Mouse (Mus musculus) frontal cortex, postnatal 36 days (tissue): ENCODE data around the gene Rpl37a.
A peak's percentile ranks its signal among the peaks of the same experiment; 100 is the strongest.

Experiments used
- DNase-seq, 2 experiments: peaks; one replicate each; pipeline ENCODE4 v3.0.0; 2022; ENCODE audit warnings: low spot score in 2 of 2

Gene Rpl37a

DNA sequence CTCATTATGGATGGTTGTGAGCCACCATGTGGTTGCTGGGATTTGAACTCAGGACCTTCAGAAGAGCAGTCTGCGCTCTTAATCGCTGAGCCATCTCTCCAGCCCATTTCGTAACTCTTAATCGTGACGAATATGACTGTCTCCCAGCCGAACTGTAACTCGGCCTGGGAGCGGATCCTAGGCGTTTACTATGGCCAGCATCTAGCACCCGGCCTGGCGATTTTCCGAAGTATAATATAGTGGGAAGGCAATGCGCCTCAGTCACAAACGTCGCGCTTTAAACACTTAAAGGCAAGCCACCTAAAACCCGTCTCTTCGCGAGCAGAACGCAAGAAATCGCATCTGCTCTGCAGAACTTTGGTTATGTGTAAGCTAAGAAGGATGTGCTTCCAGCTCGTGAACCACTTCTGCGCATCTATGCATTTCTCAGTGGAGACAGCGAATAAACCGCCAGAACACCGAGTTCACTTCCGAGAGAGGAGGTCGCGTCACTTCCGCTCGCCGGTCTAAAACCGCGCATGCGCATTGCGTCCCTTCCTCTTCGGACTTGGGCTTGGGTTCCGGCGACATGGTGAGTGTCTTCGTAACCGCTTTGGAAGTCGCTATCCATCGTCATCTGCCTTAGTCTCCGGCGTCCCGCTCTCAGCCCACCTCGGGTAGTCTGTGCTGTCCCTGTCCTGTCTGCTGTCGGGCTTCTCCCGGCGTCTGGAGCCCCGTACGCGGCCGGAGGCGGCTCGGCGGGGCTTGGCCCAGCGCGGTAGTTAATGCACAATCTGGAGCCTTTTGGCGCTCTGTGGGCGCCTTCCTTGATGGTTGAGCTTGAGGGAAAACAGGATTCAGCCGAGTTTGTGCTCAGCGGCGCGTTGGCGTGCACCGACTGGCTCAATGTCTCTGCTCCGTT is at the start of gene Rpl37a:
TSS of gene Rpl37a (plus strand) at position 538 of the 901 bp plus-strand sequence.
- peak; percentile 97 to 99 for DNase-seq

DNA sequence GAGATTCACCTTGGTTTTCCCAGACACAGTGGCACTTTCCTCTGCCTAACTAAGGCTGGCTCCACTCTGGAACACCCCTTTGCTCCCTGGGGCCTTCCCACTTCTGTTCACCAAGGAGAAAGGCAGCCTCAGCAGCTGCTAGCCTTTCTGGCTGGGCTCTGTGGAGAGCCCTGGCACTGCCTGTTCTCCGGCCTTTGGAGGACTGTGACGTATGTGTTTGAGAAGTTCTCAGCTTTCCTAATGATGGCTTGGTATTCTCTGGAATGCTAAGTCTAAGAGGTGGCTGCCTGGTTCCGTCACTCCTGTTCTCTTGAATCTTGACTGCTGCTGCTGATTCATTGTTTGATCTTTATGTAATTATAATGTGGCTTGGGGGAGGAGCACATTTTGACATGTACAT is 38.0 kb upstream of the Rpl37a start:
- DNase-seq = peak in 1 of 2 experiments; percentile 0

GRCm38 (mm10) chr1:72696256-72696655 is 14.8 kb upstream of the Rpl37a start:
- no peak for DNase-seq

DNA sequence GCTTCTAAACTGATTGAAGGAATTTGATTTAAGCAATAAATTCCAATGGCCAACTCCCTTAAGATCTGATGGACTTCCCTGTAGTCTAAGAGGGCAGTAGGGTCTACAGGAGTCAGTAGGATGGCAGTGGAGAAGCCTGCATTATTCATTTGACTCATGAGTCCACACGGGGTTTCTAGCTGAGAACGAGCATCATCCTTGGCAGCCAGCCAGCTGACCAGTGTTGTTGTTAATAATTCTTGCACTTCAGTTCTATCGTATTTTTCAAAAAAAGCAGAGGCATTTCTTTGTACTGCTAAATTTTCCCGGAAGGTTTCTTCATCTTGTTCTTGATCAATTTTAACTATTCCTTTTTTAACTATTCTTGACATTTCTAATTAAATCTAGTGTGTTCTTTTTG is 12.4 kb upstream of the Rpl37a start:
- DNase-seq = no peak

GRCm38 (mm10) chr1:72700479-72700878 is 10.6 kb upstream of the Rpl37a start, which contains the start of gene Ankar:
Gene Ankar (minus strand): TSS chr1:72700579.
- no peak for DNase-seq

GRCm38 (mm10) chr1:72707525-72707924 is 3.6 kb upstream of the Rpl37a start:
- DNase-seq = no peak

GRCm38 (mm10) chr1:72711684-72712083 is 594 bp downstream of the Rpl37a start:
- no peak for DNase-seq

DNA sequence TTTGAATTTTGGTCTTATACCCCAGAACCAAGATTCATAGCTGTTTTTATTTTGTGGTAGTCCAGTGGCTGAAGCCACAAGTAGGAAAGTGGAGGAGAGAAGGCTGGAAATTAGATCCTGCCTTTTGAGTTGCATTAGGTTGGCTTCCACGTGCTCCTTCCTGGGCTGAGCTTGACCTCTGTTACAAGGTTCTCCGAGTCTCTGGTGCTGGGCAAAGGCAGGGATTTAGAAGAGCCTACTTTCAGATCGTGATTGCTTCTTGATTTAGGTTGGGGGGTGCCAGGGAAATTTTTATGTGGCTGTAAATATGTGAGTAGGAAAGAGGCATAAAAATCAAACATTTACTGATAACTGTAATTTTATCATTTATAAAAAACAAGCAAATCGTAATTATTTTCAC is 3.5 kb downstream of the Rpl37a start:
- DNase-seq = no peak

- DNase-seq = no peak
These were observed 4.0 kb downstream of the Rpl37a start for GRCm38 (mm10) chr1:72715065-72715464.

GRCm38 (mm10) chr1:72715593-72716361 is 4.7 kb downstream of the Rpl37a start:
- no peak for DNase-seq

- DNase-seq = no peak
These were observed 5.3 kb downstream of the Rpl37a start for GRCm38 (mm10) chr1:72716421-72716820.

- peak; percentile 70 to 76 for DNase-seq
These were observed 5.8 kb downstream of the Rpl37a start for GRCm38 (mm10) chr1:72716926-72717325.

DNA sequence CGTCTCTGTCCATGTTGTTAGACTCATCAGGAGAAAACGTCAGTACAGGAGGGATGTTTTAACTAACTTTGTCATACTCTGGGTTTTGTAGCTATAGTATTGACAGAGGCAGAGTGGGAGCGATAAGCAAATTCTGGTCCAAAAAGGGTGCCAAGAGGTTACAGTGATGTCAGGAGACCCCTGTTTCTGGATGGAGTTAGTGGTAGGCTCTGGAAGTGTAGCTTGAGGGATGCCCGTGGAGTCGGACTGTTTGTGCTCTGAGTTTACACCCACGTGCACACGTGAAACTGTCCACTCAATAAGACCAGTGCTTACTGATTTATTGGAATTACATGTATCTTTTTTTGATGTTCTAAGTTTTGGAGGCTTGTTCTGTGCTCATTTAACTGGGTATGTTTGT is 6.5 kb downstream of the Rpl37a start:
- DNase-seq = no peak

DNA sequence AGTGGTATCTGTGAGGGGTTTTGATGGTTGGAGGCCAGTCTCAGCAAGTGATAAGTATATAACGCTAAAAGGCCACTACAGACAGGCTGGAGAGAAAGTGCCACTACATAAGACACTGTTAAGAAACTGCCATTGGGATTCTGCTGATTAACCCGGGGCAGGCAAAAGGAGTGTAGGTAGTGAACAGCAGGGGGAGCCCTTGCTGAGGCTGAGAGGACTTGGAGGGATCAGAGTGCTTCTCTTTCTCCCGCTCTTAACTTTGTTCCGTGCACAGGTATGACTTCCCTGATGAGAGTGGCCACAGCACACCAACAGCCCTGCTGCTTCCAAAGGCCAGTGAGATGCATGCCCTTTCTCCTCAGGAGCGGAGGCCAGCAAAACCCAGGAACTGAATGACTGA is 7.8 kb downstream of the Rpl37a start:
- peak; percentile 63 to 64 for DNase-seq

- no peak for DNase-seq
These were observed 9.1 kb downstream of the Rpl37a start for GRCm38 (mm10) chr1:72720115-72720725.

DNA sequence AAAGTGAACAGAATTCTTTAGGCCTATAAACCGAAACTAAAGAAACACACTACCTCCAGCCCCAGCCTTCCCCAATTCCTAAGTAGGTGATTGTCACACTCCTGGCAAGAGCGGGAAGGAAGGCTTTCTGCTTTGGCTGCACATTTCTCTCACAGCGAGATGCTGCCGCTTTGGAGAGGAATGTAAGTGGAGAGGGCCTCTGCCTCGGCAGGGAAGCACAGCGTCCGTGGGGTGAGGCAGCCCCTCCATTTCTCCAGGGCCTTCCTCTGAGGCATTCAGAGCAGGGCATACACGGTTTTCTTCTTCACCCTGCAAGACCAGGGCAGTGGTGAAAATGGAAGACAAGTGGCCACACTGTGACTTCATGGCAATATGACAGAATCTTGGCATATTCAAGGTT is 11.6 kb downstream of the Rpl37a start:
- no peak for DNase-seq

- DNase-seq = no peak
These were observed 13.3 kb downstream of the Rpl37a start for GRCm38 (mm10) chr1:72724354-72724753.

DNA sequence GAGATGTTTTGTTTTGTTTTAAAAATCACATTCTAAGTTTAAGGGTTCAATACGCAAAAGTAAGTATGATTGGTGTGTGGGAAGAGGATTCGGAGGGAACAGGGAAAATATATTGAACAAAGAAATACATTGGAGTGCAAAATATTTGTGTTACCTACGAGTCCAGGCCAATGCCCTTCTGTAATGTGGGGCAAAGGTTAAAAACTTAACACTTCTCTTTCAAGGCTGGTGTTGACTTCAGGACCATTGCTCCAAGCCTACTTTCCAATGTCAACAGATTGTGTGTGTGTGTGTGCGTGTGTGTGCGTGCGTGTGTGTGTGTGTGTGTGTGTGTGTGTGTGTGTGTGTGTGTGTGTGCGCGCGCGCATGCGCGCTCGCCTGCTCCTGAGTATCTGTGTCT is 14.9 kb downstream of the Rpl37a start:
- no peak for DNase-seq

DNA sequence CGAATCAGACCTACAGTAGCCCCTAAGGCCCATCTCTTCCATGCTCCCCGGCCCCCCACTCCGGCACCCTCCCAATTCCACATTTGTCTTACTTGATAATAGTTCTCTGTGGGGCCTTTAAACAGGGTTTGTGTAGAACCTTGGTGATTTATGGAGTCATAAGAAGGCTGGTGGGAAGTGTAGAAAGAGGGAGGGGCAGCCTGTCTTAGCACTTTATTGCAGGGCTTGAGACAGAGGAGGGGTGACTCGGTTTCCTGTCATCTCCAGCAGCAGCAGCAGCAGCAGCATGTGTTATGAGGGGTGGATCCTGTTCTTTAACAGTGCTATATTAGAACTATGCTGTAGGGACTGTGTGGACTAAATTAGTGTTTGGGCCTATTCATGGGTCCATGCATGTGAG is 17.7 kb downstream of the Rpl37a start:
- DNase-seq = no peak

DNA sequence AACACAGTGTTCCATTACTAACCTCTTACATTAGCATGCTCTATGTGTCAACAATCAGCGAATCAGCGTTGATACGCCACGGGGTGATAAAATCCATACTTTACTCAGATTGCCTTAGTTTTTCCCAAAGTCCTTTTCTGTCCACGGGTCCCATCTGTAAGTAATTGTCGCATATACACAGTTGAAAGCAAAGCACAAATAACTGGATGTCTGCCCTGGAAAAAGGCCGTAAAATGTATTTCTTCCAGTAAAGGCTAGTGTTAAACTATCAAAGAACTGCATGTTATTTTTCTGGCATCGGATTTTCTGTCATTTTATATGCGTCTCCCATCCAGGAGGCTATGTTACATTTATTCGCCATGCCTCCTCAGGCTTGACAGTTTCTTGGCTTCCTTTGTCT is 19.0 kb downstream of the Rpl37a start:
- DNase-seq = no peak

GRCm38 (mm10) chr1:72733191-72733691 is 22.2 kb downstream of the Rpl37a start:
- no peak for DNase-seq
